Mouse (Mus musculus): ENCODE data around the gene P2ry10b. TPM values are rescaled to one million over a fixed set of nuclear protein-coding genes. Genes with fewer than 3 reads are reported as not detected.

The P2ry10b gene
- polyA plus RNA-seq, 1 experiment from 2014 or later, result 0.47 TPM

- no peak for ATAC-seq (ENCODE audit: low FRiP score, low read depth)
- H3K9ac ChIP-seq (replicated peaks), result no peak overlapping the region
- no peaks in the 10 kb centered on the region for H3K27me3 ChIP-seq
- H3K4me1 ChIP-seq, result no peaks in the 10 kb centered on the region
- H3K27ac ChIP-seq (replicated peaks), result no peak overlapping the region
- 81% methylated on average over 1 of the region's 1 CpGs for WGBS
- no peaks in the 10 kb centered on the region for H3K36me3 ChIP-seq
- H3K4me2 ChIP-seq (replicated peaks), result no peak overlapping the region
- no peak overlapping the region for H3K4me3 ChIP-seq
- H3K9me3 ChIP-seq, result no peaks in the 10 kb centered on the region
Observed at GRCm38 (mm10) chrX:107178742-107179141, 30.0 kb downstream of the P2ry10b start.

- Histone ChIP-seq H3K36me3 (no peaks in the 10 kb centered on the region), H3K4me3 (no peak overlapping the region), H3K27ac (replicated peaks) (no peak overlapping the region), H3K9ac (replicated peaks) (no peak overlapping the region), H3K4me2 (replicated peaks) (no peak overlapping the region), H3K27me3 (no peaks in the 10 kb centered on the region), H3K4me1 (no peaks in the 10 kb centered on the region), H3K9me3 (no peaks in the 10 kb centered on the region)
- ATAC-seq (ENCODE audit: low FRiP score, low read depth), result no peak
- WGBS, result 79% methylated on average over 2 of the region's 2 CpGs
Observed at GRCm38 (mm10) chrX:107217577-107218090, 68.9 kb downstream of the P2ry10b start.

Other genes with a start within 250 kb of the P2ry10b start
- gene Lpar4, start 228.3 kb upstream of the P2ry10b start, polyA plus RNA-seq (2016; fragmentation: Nextera tagmentation; extraction: Ambion mirVana), result 14.0 and 15.0 TPM in 2 replicates
- gene P2ry10, start 60.4 kb upstream of the P2ry10b start, polyA plus RNA-seq (2016; fragmentation: Nextera tagmentation; extraction: Ambion mirVana), result not detected in 2 replicates
- 0.14 TPM in 1 of 2 replicates, not detected in the other for gene Gpr174, start 107.0 kb downstream of the P2ry10b start, polyA plus RNA-seq (2016; fragmentation: Nextera tagmentation; extraction: Ambion mirVana)